Mouse (Mus musculus) heart, postnatal 0 days (tissue): ENCODE measurements at regions not wholly inside any gene's neighbourhood (a gene's known extent, or its start where the extent isn't known, plus 50 kb on each side); places are given as distances from the start of the nearest gene placed in this dataset.

Experiments used
- ATAC-seq: fragments of 200-750 bp; cut with Nextera tagmentation; 2 replicates; pipeline ENCODE4 v1.8.0; 2017; ENCODE audit warnings: low read depth, moderate number of reproducible peaks, moderate library complexity; ENCODE audit not compliant: insufficient read depth
- DNase-seq: peaks from one replicate; pipeline ENCODE4 v3.0.0-alpha.2; 2016; ENCODE audit warnings: low spot score
- H3K27ac ChIP-seq: fragments of 300-500 bp; sonication (generic); 2 replicates; pipeline ENCODE4 v1.5.1; 2014; ENCODE audit warnings: low read depth, mild to moderate bottlenecking
- H3K27me3 ChIP-seq: fragments of 300-500 bp; sonication (generic); 2 replicates; pipeline ENCODE4 v1.6.1; 2014; ENCODE audit warnings: low read length, mixed read lengths; ENCODE audit not compliant: control insufficient read depth, insufficient read depth
- H3K36me3 ChIP-seq: fragments of 300-500 bp; sonication (generic); replicated peaks from 2 replicates; pipeline ENCODE4 v1.6.1; 2014; ENCODE audit warnings: low read length, mixed read lengths; ENCODE audit not compliant: control insufficient read depth, insufficient read depth
- H3K4me1 ChIP-seq: fragments of 300-500 bp; sonication (generic); 2 replicates; pipeline ENCODE4 v1.6.1; 2014; ENCODE audit warnings: antibody characterized with exemption; ENCODE audit not compliant: control insufficient read depth, insufficient read depth
- H3K4me2 ChIP-seq: fragments of 300-500 bp; sonication (generic); 2 replicates; pipeline ENCODE4 v1.6.1; 2014; ENCODE audit warnings: low read depth, mild to moderate bottlenecking, low read length, moderate library complexity
- H3K4me3 ChIP-seq: fragments of 300-500 bp; sonication (generic); 2 replicates; pipeline ENCODE4 v1.5.1; 2014; ENCODE audit warnings: low read depth, low read length
- H3K9ac ChIP-seq: fragments of 300-500 bp; sonication (generic); replicated peaks from 2 replicates; pipeline ENCODE4 v1.6.1; 2014; ENCODE audit warnings: low read depth, low read length, mixed read lengths
- H3K9me3 ChIP-seq: fragments of 300-500 bp; sonication (generic); replicated peaks from 2 replicates; pipeline ENCODE4 v1.6.1; 2016; ENCODE audit warnings: low read length; ENCODE audit not compliant: control insufficient read depth
- CTCF ChIP-seq: IDR thresholded peaks from 2 replicates; pipeline ENCODE4 v1.5.1; 2016; ENCODE audit warnings: antibody characterized with exemption, control low read depth, low read depth
- EP300 ChIP-seq: IDR thresholded peaks from 2 replicates; pipeline ENCODE4 v1.6.1; 2016; ENCODE audit warnings: antibody characterized with exemption, low read depth
- WGBS: fragments of 180-500 bp; shearing (Covaris S2); extraction: QIAGEN DNeasy Blood & Tissue Kit; methylation state at CpG from one replicate; pipeline ENCODE4 v1.1.7; 2014; 5-methylcytosine and 5-hydroxymethylcytosine counted together

- 77% methylated on average over 1 of the region's 1 CpGs for WGBS
- H3K36me3 ChIP-seq: no peaks in the 10 kb centered on the region
- no peak overlapping the region for H3K27ac ChIP-seq
- no peaks in the 10 kb centered on the region for H3K4me1 ChIP-seq
- H3K27me3 ChIP-seq: no peaks in the 10 kb centered on the region
- ATAC-seq: no peak
- DNase-seq: no peak
- no peak overlapping the region for H3K4me3 ChIP-seq
- no peak overlapping the region for H3K9ac ChIP-seq
- no peaks in the 10 kb centered on the region for H3K9me3 ChIP-seq
- TF ChIP-seq EP300 (no peak), CTCF (no peak)
- no peak overlapping the region for H3K4me2 ChIP-seq
These were observed 336.0 kb upstream of the Xrcc4 start for GRCm38 (mm10) chr13:90425379-90425778.

DNA sequence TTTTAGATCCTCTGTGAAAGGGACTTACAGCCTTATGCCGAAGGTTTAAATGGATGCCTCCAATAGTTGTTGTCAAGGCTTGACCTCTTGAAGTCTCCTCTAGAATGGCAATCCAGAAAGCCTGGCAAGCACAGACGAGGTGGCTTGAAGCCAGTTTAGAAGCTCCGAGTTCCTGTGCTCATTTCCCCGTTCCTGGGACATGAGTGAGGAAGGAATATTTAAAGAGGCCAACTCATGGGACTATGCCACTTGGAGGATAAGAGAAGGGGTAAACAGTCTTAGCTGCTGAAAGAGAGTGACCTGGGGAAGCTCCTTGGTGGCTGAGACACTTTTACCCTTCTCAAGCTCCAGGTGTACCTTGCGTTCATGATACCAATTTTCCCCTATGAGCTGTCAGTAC, 335.1 kb upstream of the Xrcc4 start:
- Histone ChIP-seq H3K4me3 (no peak overlapping the region), H3K27ac (no peak overlapping the region), H3K4me2 (no peak overlapping the region), H3K9ac (no peak overlapping the region), H3K9me3 (no peaks in the 10 kb centered on the region), H3K27me3 (no peaks in the 10 kb centered on the region), H3K36me3 (no peaks in the 10 kb centered on the region), H3K4me1 (no peaks in the 10 kb centered on the region)
- TF ChIP-seq CTCF (no peak), EP300 (no peak)
- DNase-seq (no peak), ATAC-seq (no peak)
- 66% methylated on average over 5 of the region's 5 CpGs for WGBS

GRCm38 (mm10) chr13:90420966-90421365, 331.6 kb upstream of the Xrcc4 start:
- H3K4me3 ChIP-seq: no peak overlapping the region
- no peak overlapping the region for H3K9ac ChIP-seq
- H3K27me3 ChIP-seq: no peaks in the 10 kb centered on the region
- DNase-seq (no peak), ATAC-seq (no peak)
- no peaks in the 10 kb centered on the region for H3K9me3 ChIP-seq
- WGBS: 67% methylated on average over 4 of the region's 4 CpGs
- H3K4me2 ChIP-seq: no peak overlapping the region
- TF ChIP-seq CTCF: no peak
- no peak for TF ChIP-seq EP300
- no peaks in the 10 kb centered on the region for H3K36me3 ChIP-seq
- no peaks in the 10 kb centered on the region for H3K4me1 ChIP-seq
- no peak overlapping the region for H3K27ac ChIP-seq

- Histone ChIP-seq H3K9ac (no peak overlapping the region), H3K4me3 (no peak overlapping the region), H3K36me3 (no peaks in the 10 kb centered on the region), H3K4me1 (no peaks in the 10 kb centered on the region), H3K4me2 (no peak overlapping the region), H3K27me3 (no peaks in the 10 kb centered on the region), H3K27ac (no peak overlapping the region), H3K9me3 (no peaks in the 10 kb centered on the region)
- 89% methylated on average over 4 of the region's 4 CpGs for WGBS
- DNase-seq (no peak), ATAC-seq (no peak)
- TF ChIP-seq EP300 (no peak), CTCF (no peak)
These were observed 315.0 kb upstream of the Xrcc4 start for GRCm38 (mm10) chr13:90404392-90404791.

GRCm38 (mm10) chr13:90402061-90402460, 312.7 kb upstream of the Xrcc4 start:
- WGBS: 71% methylated on average over 1 of the region's 1 CpGs
- H3K9ac ChIP-seq: no peak overlapping the region
- no peak overlapping the region for H3K4me3 ChIP-seq
- no peaks in the 10 kb centered on the region for H3K36me3 ChIP-seq
- no peak for DNase-seq
- H3K4me2 ChIP-seq: no peak overlapping the region
- TF ChIP-seq CTCF: no peak
- no peak for TF ChIP-seq EP300
- no peak for ATAC-seq
- H3K9me3 ChIP-seq: no peaks in the 10 kb centered on the region
- no peaks in the 10 kb centered on the region for H3K4me1 ChIP-seq
- no peaks in the 10 kb centered on the region for H3K27me3 ChIP-seq
- H3K27ac ChIP-seq: no peak overlapping the region

DNA sequence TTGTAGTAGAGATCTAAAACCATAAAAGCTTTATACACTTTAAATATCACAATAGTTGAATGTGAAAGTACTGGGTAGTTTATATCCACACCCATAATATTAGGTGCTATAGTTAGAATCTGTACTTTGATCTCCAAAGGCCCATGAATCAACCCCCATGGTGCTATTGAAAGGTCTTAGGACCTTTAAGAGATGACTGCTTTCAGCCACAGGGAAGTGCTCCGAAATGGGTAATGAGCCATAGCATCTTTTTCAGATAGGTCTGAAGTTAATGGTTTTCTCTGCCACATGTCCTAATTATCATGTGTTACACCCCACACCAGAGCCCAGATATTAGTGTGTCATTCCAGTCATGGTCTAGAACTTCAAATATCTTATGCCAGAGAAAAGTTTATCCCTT, 312.1 kb upstream of the Xrcc4 start:
- H3K9ac ChIP-seq: no peak overlapping the region
- H3K4me1 ChIP-seq: no peaks in the 10 kb centered on the region
- no peak for DNase-seq
- no peak overlapping the region for H3K4me2 ChIP-seq
- WGBS: 88% methylated on average over 1 of the region's 1 CpGs
- no peak overlapping the region for H3K4me3 ChIP-seq
- H3K27me3 ChIP-seq: no peaks in the 10 kb centered on the region
- H3K36me3 ChIP-seq: no peaks in the 10 kb centered on the region
- TF ChIP-seq EP300 (no peak), CTCF (no peak)
- H3K9me3 ChIP-seq: no peaks in the 10 kb centered on the region
- no peak overlapping the region for H3K27ac ChIP-seq
- ATAC-seq: no peak
